Mouse (Mus musculus): ENCODE data around the gene Amfr.

DNA sequence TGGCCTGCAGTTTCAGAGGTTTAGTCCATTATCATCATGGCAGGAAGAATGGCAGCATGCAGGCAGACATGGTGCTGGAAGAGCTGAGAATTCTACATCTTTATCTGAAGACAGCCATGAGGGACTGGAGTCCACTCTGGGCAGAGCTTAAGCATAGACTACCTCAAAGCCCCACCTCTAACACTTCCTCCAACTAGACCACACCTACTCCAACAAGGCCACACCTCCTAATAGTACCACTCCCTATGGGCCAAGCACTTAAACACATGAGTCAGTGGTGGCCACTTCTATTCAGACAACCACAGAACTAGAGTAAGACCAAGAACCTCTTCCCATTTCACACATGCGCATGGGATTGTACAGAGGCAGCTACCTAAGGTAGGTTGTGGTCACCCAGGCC lies 66.2 kb downstream of the Amfr start:
- TF ChIP-seq CTCF (IDR thresholded peaks at IDR 0.05 in 2 of 3, conservative IDR thresholded peaks at IDR 0.05 in 1 of 3; ENCODE audit: control insufficient read depth in 1 of 3, insufficient read depth in 1 of 3, low read depth in 2 of 3, low read length in 3 of 3, poor library complexity in 1 of 3, severe bottlenecking in 1 of 3) (no peak), POLR2A (IDR thresholded peaks at IDR 0.05; ENCODE audit: control insufficient read depth in 1 of 2, insufficient read depth in 1 of 2, low read depth in 1 of 2, low read length in 2 of 2, poor library complexity in 1 of 2) (no peak), TCF12 (IDR thresholded peaks at IDR 0.05; ENCODE audit: low read depth, low read length) (no peak)

Measured in MEL (cell line).